Mouse (Mus musculus): Measurements from ENCODE around the gene B4galt5.

GRCm38 (mm10) chr2:167292854-167293253 is 56.1 kb downstream of the B4galt5 start:
- TF ChIP-seq CTCF (IDR thresholded peaks at IDR 0.05; ENCODE audit: borderline replicate concordance, insufficient read depth, low read length) = no peak
- no peak for TF ChIP-seq POLR2A (IDR thresholded peaks at IDR 0.05; ENCODE audit: low read depth, low read length)

All from embryonic fibroblast, embryonic 13.5 days (primary cell).